Mouse (Mus musculus): Measurements from ENCODE around the gene Glrb. TPM values are rescaled to one million over a fixed set of nuclear protein-coding genes. Genes with fewer than 3 reads are reported as not detected.

Gene Glrb
- polyA plus RNA-seq, 2 experiments from 2014 or later = not detected

- ATAC-seq = no peak
Measured at GRCm38 (mm10) chr3:80823975-80824374, 89.5 kb downstream of the Glrb start.

- ATAC-seq = no peak
Measured at GRCm38 (mm10) chr3:80818619-80819018, 94.8 kb downstream of the Glrb start.

- ATAC-seq = no peak
Measured at GRCm38 (mm10) chr3:80813734-80814133, 99.7 kb downstream of the Glrb start.

GRCm38 (mm10) chr3:80812237-80812636, 101.2 kb downstream of the Glrb start:
- no peak for ATAC-seq

- ATAC-seq = no peak
Measured at GRCm38 (mm10) chr3:80805327-80805726, 108.1 kb downstream of the Glrb start.

GRCm38 (mm10) chr3:80803811-80804210, 109.6 kb downstream of the Glrb start:
- ATAC-seq = no peak

GRCm38 (mm10) chr3:80803211-80803610, 110.2 kb downstream of the Glrb start:
- no peak for ATAC-seq

GRCm38 (mm10) chr3:80802596-80803081, 110.8 kb downstream of the Glrb start, which contains the start of gene Gria2:
Gria2 (minus strand) TSS chr3:80802835.
- no peak for ATAC-seq

GRCm38 (mm10) chr3:80801827-80802310, 111.6 kb downstream of the Glrb start:
- no peak for ATAC-seq

- ATAC-seq = no peak
Measured at GRCm38 (mm10) chr3:80800995-80801826, 112.2 kb downstream of the Glrb start.

- ATAC-seq = no peak
Measured at GRCm38 (mm10) chr3:80800299-80800994, 113.0 kb downstream of the Glrb start.

GRCm38 (mm10) chr3:80797935-80798334, 115.5 kb downstream of the Glrb start:
- ATAC-seq = no peak

GRCm38 (mm10) chr3:80796764-80797163, 116.7 kb downstream of the Glrb start:
- ATAC-seq = no peak

GRCm38 (mm10) chr3:80795284-80795683, 118.2 kb downstream of the Glrb start:
- ATAC-seq = no peak

Other genes with a start within 250 kb of the Glrb start
- gene Gria2, start 110.8 kb downstream of the Glrb start, polyA plus RNA-seq (2017; shearing (Covaris generic)) = not detected
- not detected for gene Pdgfc, start 122.8 kb upstream of the Glrb start, polyA plus RNA-seq (2017; shearing (Covaris generic))